Mouse (Mus musculus) liver, adult 2 months (tissue): ENCODE measurements around the gene Hsd17b1.

ENCODE experiments used
- CTCF ChIP-seq: fragments of 200-500 bp; IDR thresholded peaks from 2 replicates; pipeline ENCODE4 v1.5.1; 2011; ENCODE audit warnings: low read depth, low read length, control low read depth
- POLR2A ChIP-seq: fragments of 200-500 bp; IDR thresholded peaks from 2 replicates; pipeline ENCODE4 v1.6.1; 2011; ENCODE audit warnings: low read length, control low read depth; ENCODE audit not compliant: insufficient read depth; ENCODE audit errors: extremely low read depth

DNA sequence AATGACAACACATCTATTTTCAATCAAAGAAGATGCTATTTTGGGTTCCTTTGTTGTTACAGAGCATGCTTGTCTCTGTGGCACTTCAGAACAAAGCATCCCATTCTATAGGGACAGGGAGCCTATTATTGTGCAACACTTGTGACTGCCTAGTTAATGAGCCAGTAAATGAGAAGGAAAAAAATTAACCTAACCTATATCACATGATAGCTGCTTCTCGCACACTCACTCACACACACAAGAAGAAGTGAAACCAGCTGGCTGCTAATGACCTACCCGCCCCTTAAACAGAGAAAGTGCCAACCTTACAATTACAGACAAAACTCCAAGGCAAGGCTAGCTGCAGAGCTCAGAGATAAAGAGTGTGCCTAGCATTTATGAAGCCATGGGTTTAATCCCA lies 37.4 kb downstream of the Hsd17b1 start:
- TF ChIP-seq CTCF: no peak
- TF ChIP-seq POLR2A: no peak
